Mouse (Mus musculus): Measurements from ENCODE around the gene Ndufa12. TPM values are rescaled to one million over a fixed set of nuclear protein-coding genes. Genes with fewer than 3 reads are reported as not detected.
A peak's percentile ranks its signal among the peaks of the same experiment; 100 is the strongest.

Ndufa12 gene
- polyA plus RNA-seq, 1 experiment: 68.4 TPM

- Histone ChIP-seq H3K4me1 (replicated peaks; ENCODE audit: control insufficient read depth, insufficient read depth, low read length) (no peaks in the 10 kb centered on the region), H3K27me3 (ENCODE audit: control insufficient read depth, insufficient read depth, low read length) (no peaks in the 10 kb centered on the region), H3K36me3 (ENCODE audit: control insufficient read depth, insufficient read depth, low read length) (peaks cover 5% of the 10 kb centered on the region; the same call in 1 of the 2 replicates), H3K27ac (ENCODE audit: control insufficient read depth, insufficient read depth, low read length) (no peak overlapping the region), H3K4me3 (ENCODE audit: control insufficient read depth, insufficient read depth, low read length) (no peak overlapping the region)
- WGBS: 84% methylated on average over 6 of the region's 6 CpGs
- DNase-seq: peak; percentile 37
- no peak for TF ChIP-seq POLR2A (IDR thresholded peaks at IDR 0.05; ENCODE audit: control insufficient read depth, extremely low read depth, insufficient read depth, low read length, poor library complexity)
- TF ChIP-seq CTCF (IDR thresholded peaks at IDR 0.05; ENCODE audit: borderline replicate concordance, control insufficient read depth, extremely low read depth, insufficient read depth, low read length, poor library complexity): no peak
Measured at GRCm38 (mm10) chr10:94225026-94225750, 26.7 kb downstream of the Ndufa12 start.

GRCm38 (mm10) chr10:94230172-94230981 lies 31.9 kb downstream of the Ndufa12 start:
- Histone ChIP-seq H3K4me1 (replicated peaks; ENCODE audit: control insufficient read depth, insufficient read depth, low read length) (peaks cover 15% of the 10 kb centered on the region), H3K36me3 (ENCODE audit: control insufficient read depth, insufficient read depth, low read length) (no peaks in the 10 kb centered on the region), H3K27me3 (ENCODE audit: control insufficient read depth, insufficient read depth, low read length) (no peaks in the 10 kb centered on the region), H3K27ac (ENCODE audit: control insufficient read depth, insufficient read depth, low read length) (no peak overlapping the region), H3K4me3 (ENCODE audit: control insufficient read depth, insufficient read depth, low read length) (no peak overlapping the region)
- no peak for DNase-seq
- 92% methylated on average over 19 of the region's 19 CpGs for WGBS
- no peak for TF ChIP-seq CTCF (IDR thresholded peaks at IDR 0.05; ENCODE audit: borderline replicate concordance, control insufficient read depth, extremely low read depth, insufficient read depth, low read length, poor library complexity)
- TF ChIP-seq POLR2A (IDR thresholded peaks at IDR 0.05; ENCODE audit: control insufficient read depth, extremely low read depth, insufficient read depth, low read length, poor library complexity): no peak

GRCm38 (mm10) chr10:94231025-94231424 lies 32.5 kb downstream of the Ndufa12 start:
- H3K27me3 ChIP-seq (ENCODE audit: control insufficient read depth, insufficient read depth, low read length): no peaks in the 10 kb centered on the region
- no peak overlapping the region for H3K27ac ChIP-seq (ENCODE audit: control insufficient read depth, insufficient read depth, low read length)
- 94% methylated on average over 6 of the region's 6 CpGs for WGBS
- no peak overlapping the region for H3K4me3 ChIP-seq (ENCODE audit: control insufficient read depth, insufficient read depth, low read length)
- DNase-seq: no peak
- TF ChIP-seq POLR2A (IDR thresholded peaks at IDR 0.05; ENCODE audit: control insufficient read depth, extremely low read depth, insufficient read depth, low read length, poor library complexity): no peak
- TF ChIP-seq CTCF (IDR thresholded peaks at IDR 0.05; ENCODE audit: borderline replicate concordance, control insufficient read depth, extremely low read depth, insufficient read depth, low read length, poor library complexity): no peak
- H3K36me3 ChIP-seq (ENCODE audit: control insufficient read depth, insufficient read depth, low read length): no peaks in the 10 kb centered on the region
- peaks cover 17% of the 10 kb centered on the region for H3K4me1 ChIP-seq (replicated peaks; ENCODE audit: control insufficient read depth, insufficient read depth, low read length)

- TF ChIP-seq POLR2A (IDR thresholded peaks at IDR 0.05; ENCODE audit: control insufficient read depth, extremely low read depth, insufficient read depth, low read length, poor library complexity) (no peak), CTCF (IDR thresholded peaks at IDR 0.05; ENCODE audit: borderline replicate concordance, control insufficient read depth, extremely low read depth, insufficient read depth, low read length, poor library complexity) (no peak)
- WGBS: 3% methylated on average over 4 of the region's 4 CpGs
- no peak overlapping the region for H3K4me3 ChIP-seq (ENCODE audit: control insufficient read depth, insufficient read depth, low read length)
- DNase-seq: peak; percentile 30
- H3K36me3 ChIP-seq (ENCODE audit: control insufficient read depth, insufficient read depth, low read length): no peaks in the 10 kb centered on the region
- H3K4me1 ChIP-seq (replicated peaks; ENCODE audit: control insufficient read depth, insufficient read depth, low read length): peaks cover 26% of the 10 kb centered on the region
- no peak overlapping the region for H3K27ac ChIP-seq (ENCODE audit: control insufficient read depth, insufficient read depth, low read length)
- H3K27me3 ChIP-seq (ENCODE audit: control insufficient read depth, insufficient read depth, low read length): no peaks in the 10 kb centered on the region
Measured at GRCm38 (mm10) chr10:94235200-94235599, 36.7 kb downstream of the Ndufa12 start.

- no peak for TF ChIP-seq CTCF (IDR thresholded peaks at IDR 0.05; ENCODE audit: borderline replicate concordance, control insufficient read depth, extremely low read depth, insufficient read depth, low read length, poor library complexity)
- no peak for TF ChIP-seq POLR2A (IDR thresholded peaks at IDR 0.05; ENCODE audit: control insufficient read depth, extremely low read depth, insufficient read depth, low read length, poor library complexity)
- peaks cover 23% of the 10 kb centered on the region for H3K4me1 ChIP-seq (replicated peaks; ENCODE audit: control insufficient read depth, insufficient read depth, low read length)
- DNase-seq: peak; percentile 61
- WGBS: 28% methylated on average over 2 of the region's 2 CpGs
- H3K27ac ChIP-seq (ENCODE audit: control insufficient read depth, insufficient read depth, low read length): peak overlapping the region; percentile 80
- H3K4me3 ChIP-seq (ENCODE audit: control insufficient read depth, insufficient read depth, low read length): no peak overlapping the region
- H3K36me3 ChIP-seq (ENCODE audit: control insufficient read depth, insufficient read depth, low read length): no peaks in the 10 kb centered on the region
- H3K27me3 ChIP-seq (ENCODE audit: control insufficient read depth, insufficient read depth, low read length): no peaks in the 10 kb centered on the region
Measured at GRCm38 (mm10) chr10:94241346-94241745, 42.8 kb downstream of the Ndufa12 start.

GRCm38 (mm10) chr10:94247748-94248349 lies 49.3 kb downstream of the Ndufa12 start:
- Histone ChIP-seq H3K27ac (ENCODE audit: control insufficient read depth, insufficient read depth, low read length) (peak overlapping the region; percentile 96), H3K27me3 (ENCODE audit: control insufficient read depth, insufficient read depth, low read length) (no peaks in the 10 kb centered on the region), H3K36me3 (ENCODE audit: control insufficient read depth, insufficient read depth, low read length) (no peaks in the 10 kb centered on the region), H3K4me3 (ENCODE audit: control insufficient read depth, insufficient read depth, low read length) (no peak overlapping the region), H3K4me1 (replicated peaks; ENCODE audit: control insufficient read depth, insufficient read depth, low read length) (peaks cover 19% of the 10 kb centered on the region)
- TF ChIP-seq POLR2A (IDR thresholded peaks at IDR 0.05; ENCODE audit: control insufficient read depth, extremely low read depth, insufficient read depth, low read length, poor library complexity): no peak
- no peak for TF ChIP-seq CTCF (IDR thresholded peaks at IDR 0.05; ENCODE audit: borderline replicate concordance, control insufficient read depth, extremely low read depth, insufficient read depth, low read length, poor library complexity)
- 51% methylated on average over 7 of the region's 7 CpGs for WGBS
- DNase-seq: no peak

Measured in thymus, adult 2 months (tissue).